Mouse (Mus musculus) CD8-positive naive resting alpha-beta T cell, adult 2 months (primary cell): ENCODE measurements around the gene Ugt1a2.

Experiments
- DNase-seq, 2 experiments: peaks; one replicate each; pipeline ENCODE4 v3.0.0; 2022; ENCODE audit warnings: low read depth in 2 of 2, low spot score in 2 of 2

The Ugt1a2 gene

DNA sequence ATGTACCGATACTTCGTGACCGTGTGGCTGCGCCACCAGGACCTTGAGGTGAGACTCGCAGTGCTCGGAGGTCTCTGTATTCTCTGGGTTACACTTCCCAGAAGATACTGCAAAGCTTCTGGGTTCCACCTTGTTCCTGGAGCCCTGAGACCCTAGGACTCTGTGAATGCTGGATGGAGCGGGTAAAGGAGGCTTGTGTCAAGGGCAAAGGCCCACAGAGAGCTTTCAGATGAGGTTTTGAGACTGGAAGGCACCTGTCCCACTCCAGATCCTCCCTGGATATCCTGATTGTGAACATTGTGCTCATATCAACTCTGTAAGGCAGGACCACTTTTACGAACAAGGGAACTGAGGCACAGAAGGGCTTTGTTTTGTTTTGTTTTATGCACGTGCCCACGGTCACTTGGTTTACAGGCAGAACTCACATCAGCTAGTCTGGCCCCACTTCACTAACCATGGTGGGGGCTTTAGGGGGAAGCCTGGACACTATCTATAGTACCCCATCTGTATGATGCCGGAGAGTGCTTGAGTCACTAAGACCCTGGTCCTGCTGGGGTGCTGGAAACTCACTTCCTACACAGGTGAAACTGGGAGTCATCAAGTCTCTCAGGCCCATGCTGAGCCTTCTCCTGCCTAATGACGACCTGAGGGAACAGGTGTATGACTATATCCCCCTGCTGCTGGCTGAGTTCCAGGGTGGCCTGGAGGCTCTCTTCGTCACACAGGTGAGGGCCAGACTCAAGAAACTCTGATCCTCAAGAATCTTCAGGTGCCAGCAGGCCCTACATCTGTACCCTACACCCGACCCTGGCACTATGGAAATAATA lies 33.2 kb downstream of the Ugt1a2 start:
- no peak for DNase-seq

DNA sequence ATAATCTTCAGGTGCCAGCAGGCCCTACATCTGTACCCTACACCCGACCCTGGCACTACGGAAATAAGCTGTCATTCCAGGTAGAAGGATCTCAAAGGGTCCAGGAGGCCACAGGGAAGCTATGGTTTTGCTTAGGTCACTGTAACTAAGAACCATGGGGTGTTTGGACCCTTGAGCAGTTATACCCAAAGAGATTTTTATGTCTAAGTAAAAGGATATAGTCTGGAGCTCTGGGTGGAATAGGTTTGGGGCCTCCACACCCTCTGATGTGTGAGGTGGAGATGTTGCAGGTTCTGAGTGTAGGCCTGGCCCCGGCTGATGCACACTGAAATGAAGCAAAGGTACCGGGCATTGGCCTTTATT lies 33.8 kb downstream of the Ugt1a2 start:
- no peak for DNase-seq

DNA sequence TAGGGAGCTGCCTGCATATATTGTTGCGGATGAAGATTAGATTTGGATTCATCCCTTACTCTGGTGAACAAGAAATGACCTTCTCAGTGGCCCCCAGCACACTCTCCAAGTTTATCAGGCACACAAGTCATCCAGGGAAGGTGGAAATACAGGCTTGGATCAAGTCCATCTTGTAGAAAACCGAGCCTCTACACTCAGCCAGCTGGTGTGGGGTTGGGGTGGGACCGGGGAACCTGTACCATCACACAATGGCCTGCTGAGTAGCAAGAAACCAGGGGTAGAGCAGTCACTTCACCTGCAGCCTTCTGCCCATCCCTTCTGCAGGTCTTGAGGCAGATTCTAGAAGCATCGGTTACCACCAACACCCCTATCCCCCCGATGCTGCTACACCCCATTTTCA lies 34.2 kb downstream of the Ugt1a2 start:
- DNase-seq, result no peak

DNA sequence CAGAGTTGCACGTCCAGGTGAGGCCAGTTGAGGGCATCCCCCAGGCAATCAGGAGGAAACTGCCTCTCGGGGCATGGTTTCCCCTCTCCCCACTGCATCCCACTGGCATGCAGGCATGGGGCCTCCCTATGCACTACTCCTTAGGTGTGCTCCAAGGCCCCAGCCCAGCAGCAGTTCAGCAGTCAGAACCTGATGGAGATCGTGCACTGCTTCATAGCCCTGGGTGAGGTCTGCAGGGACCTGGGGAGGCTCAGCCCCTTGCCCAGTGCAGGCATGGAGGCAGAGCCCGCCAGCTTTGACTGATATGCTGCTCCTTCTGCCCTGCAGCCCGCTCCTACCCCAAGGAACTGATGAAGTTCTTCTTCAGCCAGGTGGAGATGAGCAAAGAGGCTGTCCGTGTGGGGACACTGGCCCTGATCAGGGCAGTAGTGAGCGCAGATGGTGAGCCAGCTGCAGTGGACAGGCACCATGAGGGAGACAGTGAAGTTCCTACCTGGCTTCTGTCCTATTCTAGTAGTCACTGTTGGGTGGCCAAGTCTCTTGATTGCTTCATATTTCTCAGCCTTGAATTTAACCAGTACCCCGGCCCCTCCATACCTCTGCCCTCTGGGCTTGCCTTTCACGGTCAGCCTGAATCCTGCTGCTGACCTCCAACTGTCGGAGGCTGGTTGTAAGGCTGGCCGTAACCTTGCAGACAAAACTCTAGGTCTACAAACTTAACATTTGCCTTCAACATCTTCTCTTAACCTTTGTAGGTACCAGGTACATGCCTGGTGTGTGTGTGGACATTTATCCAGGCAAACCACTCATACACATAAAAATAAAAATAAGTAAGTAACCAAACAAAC lies 34.9 kb downstream of the Ugt1a2 start:
- no peak for DNase-seq

DNA sequence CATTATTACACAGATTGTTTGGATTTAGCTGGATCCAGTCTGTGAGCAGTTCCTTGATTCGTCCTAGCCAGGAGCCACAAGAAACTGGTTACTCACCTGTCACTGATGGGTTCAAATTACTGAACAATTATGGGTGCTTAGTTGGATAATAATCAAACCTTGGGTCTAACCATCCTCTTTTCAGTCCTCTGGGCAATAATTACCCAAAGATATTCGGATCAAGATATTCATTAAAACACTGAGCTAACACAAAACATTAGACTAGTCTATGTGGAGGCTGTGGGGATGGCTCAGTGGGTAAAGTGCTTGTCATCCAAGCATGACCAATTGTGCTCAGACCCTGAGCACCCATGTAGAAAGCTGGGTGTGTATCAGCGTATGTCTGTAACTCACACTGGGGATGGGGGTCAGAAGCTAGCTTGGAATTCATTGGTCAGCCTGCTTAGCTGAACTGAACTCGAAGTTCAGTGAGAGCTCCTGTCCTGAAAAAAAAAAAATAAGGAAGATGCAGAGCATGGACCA lies 35.6 kb downstream of the Ugt1a2 start:
- DNase-seq, result no peak

DNA sequence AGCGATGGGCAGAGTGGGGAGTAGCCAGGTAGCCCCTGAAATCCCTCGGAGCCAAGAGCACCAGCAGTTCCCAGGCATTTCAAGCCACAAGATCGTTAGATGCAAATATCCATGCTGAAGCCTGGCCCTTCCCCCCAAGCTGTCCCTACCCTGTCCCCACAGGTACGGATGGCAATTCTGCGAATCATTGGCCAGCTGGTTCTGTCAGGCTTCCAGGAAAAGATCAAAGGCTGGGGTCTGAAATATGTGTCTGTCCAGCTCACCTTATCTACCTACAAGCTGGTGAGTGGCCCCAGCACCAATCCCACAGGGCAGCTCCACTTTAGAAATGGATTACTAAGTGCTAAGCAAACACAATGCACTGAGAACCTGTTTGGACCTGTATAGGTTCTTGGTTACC lies 36.9 kb downstream of the Ugt1a2 start:
- no peak for DNase-seq

DNA sequence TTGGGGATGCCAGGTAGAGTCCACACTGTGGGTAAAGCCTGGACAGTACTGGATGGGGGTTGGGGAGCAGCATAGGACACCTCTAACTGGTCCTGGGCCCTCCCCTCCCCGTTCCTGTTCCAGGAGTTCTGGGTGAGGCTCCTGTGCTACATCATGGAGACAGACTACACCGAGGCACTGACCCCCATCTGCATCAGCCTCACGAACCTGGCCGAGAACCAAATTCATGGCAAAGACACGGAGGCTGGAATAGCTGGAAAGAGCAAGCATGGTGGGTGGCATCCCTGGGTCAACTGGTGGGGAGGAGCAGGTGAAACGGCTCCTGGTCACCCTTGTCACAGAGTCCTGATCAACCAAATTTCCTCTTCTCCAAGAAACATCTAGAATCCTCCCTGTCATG lies 38.4 kb downstream of the Ugt1a2 start:
- DNase-seq, result no peak

DNA sequence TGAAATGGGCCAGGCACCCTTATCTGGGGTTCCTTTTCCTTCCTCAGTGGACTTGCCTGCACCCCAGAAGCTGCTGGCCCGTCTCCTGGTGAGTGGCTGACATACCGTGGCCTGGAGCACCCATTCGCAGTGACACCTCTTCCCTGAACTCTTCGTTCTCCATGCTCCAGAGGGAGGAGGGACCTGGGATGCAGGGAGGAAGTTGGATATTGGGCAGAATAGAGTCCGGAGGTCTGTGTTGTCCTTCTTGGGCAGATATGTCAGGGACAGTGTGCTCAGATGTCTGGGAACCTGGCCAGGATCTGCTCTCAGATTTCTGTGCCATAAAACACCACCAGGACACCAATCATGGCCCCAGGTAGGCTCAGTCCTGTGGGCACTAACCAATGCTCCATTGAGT lies 39.7 kb downstream of the Ugt1a2 start:
- no peak for DNase-seq

DNA sequence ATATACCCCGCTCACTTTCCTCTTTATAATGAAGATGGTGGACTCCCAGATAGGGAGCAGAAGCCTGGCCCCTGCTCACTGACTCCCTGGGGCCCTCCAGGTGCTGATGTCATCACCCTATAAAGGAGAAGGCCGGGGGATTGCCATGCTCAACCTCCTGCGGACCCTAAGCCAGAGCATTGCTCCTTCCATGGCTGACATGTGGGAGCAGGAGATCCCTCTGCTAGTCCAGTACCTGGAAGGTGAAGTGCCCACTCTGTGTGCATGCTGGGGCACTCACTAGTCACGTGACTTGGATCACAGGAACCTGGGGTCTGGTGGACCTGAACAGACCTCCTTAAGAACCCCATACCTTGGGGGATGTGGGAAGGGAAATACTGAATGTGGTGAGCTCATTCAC lies 40.2 kb downstream of the Ugt1a2 start:
- DNase-seq, result no peak

DNA sequence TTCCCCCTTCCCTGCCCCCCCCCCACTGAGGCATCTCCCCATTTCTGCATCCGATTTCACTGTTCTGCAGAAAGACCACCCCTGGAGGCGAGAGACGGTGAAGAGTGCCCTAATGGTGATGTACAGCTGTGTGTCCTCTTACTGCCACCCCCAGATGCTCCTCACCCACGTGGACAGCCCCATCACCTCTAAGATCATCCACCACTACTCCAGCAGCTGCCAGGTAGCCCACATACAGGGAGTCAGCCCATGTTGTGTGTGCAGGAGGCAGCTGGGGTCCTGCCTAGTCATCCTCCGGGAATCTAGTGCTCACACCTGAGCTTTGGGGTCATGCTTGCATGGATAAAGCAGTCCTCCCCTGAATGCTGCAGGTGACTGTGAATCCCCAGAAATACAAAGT lies 43.5 kb downstream of the Ugt1a2 start:
- DNase-seq, result no peak

DNA sequence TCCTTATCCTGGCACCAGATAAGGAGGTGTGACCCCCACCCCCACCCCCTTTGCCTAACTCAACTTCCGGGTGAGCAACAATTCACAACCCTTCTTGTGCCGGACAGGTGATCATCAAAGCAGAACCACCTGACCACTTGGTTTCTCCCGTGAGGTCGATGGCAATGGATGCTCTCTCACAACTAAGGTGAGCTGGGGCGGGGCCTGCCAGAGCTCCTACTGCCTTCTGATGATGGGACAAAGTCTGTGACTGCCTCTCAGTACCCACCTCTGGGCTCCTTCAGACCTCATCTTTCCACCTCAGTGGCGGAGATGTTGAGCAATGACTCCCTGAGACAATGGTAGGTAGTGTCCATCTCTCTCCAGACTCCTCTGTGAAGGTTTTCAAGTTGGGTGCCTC lies 45.5 kb downstream of the Ugt1a2 start:
- no peak for DNase-seq

DNA sequence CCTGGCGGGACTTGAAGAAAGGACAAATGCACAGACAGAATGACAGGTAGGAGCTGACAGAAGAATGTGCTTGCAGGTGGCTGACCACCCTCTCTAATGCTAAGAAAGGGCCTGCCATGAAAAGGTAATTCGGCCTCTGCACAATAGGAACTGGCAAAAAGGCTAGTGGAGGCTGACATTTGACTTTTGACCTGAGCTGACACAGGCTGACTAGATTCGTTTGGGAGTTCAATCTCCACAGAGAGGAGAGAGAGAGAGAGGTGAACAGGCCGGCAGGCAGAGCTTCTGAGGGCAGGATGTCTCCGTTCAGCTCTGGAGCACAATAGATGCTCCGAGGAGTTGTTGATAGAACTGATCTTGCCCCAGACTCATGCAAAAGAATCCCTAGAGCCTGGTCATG lies 46.0 kb downstream of the Ugt1a2 start:
- no peak for DNase-seq

DNA sequence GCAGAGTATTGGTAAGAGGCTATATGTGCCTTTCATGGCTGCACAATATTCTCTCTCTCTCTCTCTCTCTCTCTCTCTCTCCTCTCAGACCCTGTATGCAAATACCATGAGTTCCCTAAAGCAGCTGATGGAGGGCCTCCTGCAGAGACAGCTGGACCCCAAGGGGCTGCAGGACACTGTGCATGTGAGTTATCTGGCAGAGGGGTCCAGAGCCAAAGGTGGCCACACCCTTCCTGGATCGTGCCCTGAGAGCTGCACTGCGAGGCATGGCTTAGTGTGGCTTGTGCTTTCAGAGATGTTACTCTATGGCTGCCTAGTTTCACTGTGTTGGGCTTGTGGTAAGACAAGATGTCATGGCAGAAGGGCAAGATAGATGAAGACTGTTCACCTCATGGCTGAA lies 47.3 kb downstream of the Ugt1a2 start:
- DNase-seq, result no peak

DNA sequence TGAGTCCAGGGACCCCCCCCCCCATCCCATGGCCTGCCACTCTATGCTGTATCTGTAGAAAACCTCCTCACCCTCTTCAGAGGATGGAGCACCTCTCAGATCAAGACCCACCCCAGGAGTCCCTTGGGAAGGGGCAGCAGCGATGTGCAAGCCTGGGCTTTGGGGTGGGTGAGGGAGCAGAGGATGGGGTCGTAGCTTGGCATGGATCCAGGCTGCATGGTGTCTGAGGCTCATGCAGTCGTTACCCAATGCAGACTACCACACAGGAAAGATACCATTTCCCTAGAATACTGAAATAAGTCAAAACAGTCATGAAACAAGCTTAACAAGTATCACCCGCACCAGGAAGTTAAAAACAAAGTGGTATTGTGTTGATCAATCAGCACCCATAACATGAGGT lies 48.3 kb downstream of the Ugt1a2 start:
- no peak for DNase-seq

DNA sequence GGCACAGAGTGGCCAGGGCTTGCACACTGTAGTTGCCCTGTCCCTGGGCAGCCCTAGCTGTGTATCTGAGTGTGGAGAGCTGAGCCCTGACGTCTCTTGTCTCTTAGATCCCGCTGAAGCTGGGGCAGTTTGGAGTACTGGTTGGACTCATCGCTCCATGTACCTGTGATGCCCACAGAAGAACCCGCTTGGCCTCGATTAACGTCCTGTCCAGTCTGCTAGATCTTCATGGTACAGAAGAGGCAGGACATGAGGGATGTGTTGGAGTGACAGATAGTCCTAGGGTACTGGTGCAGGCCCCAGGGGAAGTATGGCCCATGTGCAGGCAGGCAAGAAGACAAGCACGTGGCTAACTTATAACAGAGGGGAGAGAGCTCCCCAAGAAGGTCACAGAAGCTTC lies 49.2 kb downstream of the Ugt1a2 start:
- no peak for DNase-seq

DNA sequence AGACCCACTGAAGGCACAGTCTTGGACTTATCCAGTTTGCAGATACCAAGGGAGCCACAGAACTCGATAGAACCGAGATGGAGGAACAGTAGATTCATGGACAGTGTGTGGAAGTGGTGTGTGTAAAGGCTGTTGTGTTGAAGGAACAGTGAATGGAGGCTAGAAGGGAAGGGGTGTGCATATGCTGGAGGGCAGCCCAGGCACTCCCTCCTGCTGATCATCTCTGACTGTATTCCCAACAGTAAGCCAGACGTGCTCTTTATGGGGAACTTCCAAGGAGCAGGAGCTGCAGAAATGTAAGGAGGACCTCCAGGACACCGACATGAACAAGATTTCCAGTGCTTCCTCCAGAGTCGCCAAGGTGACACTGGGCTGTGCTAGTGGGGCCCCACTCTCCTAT lies 49.6 kb downstream of the Ugt1a2 start:
- no peak for DNase-seq

DNA sequence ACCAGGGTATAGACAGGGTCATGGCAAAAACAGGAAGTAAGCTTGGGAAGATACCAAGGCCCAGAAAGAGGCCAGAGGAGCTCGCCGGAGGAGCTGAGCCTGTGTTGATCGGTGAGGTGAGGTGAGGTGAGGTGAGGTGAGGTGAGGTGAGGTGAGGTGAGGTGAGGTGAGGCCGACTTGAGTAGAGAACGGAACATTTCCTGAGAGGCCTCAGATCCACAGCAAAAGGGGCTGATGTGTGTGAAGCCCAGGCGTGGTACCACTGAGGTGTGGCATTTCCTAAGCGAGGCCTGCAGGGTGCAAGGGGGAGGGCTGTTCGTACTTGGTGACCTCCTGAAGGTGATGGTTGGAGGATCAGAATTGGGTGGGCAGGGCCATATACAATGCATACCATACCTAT lies 52.7 kb downstream of the Ugt1a2 start:
- DNase-seq, result no peak

DNA sequence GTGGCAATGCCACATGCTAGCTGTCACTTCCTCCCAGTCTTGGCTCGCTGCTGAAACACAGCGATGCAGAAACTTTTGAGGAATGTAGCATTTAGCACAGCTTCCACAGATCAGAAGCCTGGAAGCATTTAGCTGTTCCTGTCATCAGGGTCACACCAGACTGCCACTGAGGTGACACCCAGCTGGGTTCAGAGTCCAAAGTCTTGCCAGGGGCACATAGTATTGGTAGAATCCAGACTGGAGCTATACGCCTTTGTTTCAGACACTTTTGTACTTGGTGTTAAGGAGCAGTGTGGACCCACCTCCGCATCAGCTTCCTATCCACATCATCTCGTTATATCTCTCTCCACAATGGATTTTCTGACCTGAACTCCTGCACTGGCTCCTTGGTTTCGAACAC lies 53.1 kb downstream of the Ugt1a2 start:
- no peak for DNase-seq

DNA sequence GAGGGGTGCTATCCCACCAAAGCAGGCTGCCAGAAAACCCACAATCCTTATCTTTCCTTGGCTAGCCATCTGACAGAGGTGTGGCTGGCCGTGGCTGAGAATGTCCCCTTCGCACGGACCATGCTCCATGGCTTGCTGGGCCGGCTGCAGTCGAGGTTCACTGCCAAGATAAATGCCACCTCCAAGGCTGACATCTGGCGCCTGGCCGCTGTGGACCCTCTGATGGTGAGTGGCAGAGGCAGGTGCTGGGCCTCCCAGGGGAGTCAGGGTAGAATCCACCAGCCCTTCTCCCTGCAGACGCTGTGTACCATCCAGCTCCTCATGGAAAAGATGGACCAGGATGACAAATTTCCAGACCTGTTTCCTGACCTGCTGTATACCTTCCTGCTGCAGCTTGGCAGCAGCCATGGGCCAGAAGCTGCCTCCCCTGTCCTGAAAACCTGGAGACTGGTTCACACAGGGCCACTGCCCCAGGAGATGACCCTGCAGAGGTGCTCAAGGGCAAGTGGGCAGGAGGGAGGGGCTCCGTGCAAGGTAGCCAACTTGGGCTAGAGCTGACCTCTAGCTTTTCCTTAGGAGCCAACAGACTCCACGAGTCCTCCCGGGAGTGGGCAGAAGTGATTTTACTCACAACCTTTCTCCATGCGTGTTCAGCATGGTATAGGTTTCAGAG lies 54.5 kb downstream of the Ugt1a2 start:
- DNase-seq, result no peak

DNA sequence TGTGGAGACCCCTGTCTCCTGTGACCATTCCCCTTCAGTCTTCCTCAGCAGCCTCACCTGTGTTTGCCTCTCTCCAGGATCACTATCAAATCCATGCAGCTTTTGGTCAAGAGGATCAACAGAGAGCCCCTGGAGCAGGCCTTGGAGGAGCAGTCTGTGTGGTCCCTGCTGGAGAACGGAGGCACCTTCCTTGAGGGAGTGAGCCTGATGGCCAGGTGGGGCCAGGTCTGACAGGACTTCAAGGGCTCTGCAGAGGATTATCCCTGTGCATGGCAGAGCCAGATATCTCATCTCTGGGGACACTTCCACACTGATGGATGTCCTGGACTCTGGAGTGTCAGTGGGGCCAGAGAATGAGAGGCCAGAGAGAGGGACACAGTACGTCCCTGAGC lies 55.1 kb downstream of the Ugt1a2 start:
- DNase-seq, result no peak

DNA sequence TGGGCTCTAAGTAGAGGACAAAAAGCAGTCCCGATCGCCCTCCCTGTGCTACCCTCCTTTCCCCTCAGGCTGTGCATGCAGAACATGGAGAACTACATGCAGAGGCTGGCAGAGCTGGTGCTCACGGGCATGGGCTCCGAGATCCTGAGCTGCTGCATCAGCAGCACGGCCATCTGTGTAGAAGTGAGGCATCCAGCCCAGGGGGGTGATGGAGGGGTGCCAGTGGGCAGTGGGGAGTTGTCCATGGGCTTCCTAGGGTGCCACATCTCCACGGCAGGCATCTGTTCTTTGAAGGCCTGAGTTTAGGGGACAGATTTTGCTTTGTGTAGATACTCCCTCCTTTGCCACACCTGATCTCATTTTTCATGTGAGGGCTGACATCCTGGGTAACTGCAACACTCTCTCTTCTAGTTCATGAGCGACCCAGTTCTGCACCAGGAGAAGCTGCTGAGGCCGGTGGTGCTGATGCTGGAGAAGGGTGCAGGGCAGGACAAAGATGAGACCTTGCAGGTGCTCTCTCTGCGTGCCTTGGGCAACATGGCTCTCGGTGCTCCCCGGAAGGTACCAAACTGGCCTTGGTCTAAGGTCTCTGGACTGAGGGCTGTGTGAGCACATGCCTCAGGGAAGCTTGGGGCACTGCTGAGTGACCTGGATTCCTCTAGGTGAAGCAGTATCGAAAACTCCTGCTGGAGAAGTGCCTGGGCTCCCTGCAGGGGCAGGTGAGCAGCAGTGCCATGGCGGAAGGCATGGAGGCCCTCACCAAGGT lies 55.8 kb downstream of the Ugt1a2 start:
- no peak for DNase-seq
